Mouse (Mus musculus) liver, postnatal 0 days (tissue): ENCODE results near the gene St3gal5.

Source experiments
- CTCF ChIP-seq: sonication (generic); IDR thresholded peaks from 2 replicates; pipeline ENCODE4 v1.5.1; 2016; ENCODE audit warnings: antibody characterized with exemption, low read depth
- EP300 ChIP-seq: IDR thresholded peaks from 2 replicates; pipeline ENCODE4 v1.6.1; 2016; ENCODE audit warnings: antibody characterized with exemption, low read depth, mild to moderate bottlenecking

- no peak for TF ChIP-seq CTCF
- TF ChIP-seq EP300, result no peak
Measured at GRCm38 (mm10) chr6:72081318-72082024, 15.9 kb upstream of the St3gal5 start.
